In genomic region chr11:11960227-11960626, GRCm38 (mm10) we compare ENCODE assay signal across 1 mouse cellular context.
TF ChIP-seq lines count a peak whose summit lies in the region.

No protein-coding gene starts in this region.

TF ChIP-seq in CH12.LX, 34 proteins besides CTCF, POLR2A, EP300 and RAD21 (continued from another document):
- TF ChIP-seq ZNF384 (IDR thresholded peaks at IDR 0.05; ENCODE audit: low read depth, low read length) (no peak), MXI1 (IDR thresholded peaks at IDR 0.05; ENCODE audit: low read depth, low read length) (no peak)
